Mouse (Mus musculus): Measurements from ENCODE around the gene Stxbp2.

- TF ChIP-seq CTCF (IDR thresholded peaks at IDR 0.05; ENCODE audit: low read depth, low read length) = no peak
- TF ChIP-seq POLR2A (IDR thresholded peaks at IDR 0.05; ENCODE audit: extremely low read depth, insufficient read depth, low read length) = no peak
These were observed 46.3 kb downstream of the Stxbp2 start for GRCm38 (mm10) chr8:3676993-3677579.

Data from liver, adult 2 months (tissue).